Mouse (Mus musculus) ovary, postnatal 14 days (tissue): ENCODE results near the gene Nsdhl.
A peak's percentile ranks its signal among the peaks of the same experiment; 100 is the strongest.

ENCODE experiments used
- DNase-seq: peaks from one replicate; pipeline ENCODE4 v3.0.0; 2022; ENCODE audit warnings: low spot score

The Nsdhl gene

DNA sequence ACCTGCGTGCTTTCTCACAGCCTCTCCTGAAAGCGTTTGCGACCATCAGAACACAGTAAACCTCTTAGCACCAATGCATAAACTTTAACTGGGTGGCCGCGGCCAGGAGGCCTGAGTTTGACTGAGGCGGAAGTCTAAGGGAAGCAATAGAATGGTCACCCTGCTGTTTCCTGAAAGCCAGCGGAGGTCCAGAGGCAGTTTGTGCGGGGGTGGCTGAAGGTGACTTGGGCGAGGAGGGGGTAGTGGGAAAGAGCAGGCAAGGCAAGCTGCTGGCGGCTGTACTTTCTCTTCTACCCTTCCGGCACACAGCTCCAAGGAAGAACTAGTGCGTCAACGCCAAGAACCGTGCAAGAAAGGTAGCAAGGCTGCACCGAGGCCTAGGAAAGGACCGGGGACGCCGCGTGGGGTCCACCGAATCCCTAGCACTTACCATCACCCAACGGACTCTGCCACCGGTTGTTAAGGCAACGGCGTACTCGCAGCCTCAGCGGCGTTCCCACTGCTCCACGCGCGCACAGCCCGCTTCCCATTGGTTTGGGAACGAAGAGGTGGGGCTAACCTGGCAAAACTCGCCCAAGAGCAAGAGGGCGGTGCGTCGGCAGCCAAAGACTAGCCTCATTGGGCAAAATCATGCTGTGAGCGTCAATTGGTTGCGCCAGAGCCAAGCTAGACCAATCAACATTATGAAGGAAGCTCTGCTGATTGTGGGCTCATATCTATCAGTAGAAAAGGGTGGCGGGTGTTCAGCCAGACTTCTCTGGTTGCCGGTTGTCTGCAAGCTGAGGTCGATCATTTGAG is at the start of gene Nsdhl, which contains the start of gene Cetn2:
Gene Nsdhl, plus strand, starts transcription at position 674 of the 798 bp plus-strand sequence.
Gene Cetn2, minus strand, starts transcription at position 528 of the 798 bp plus-strand sequence.
- peak; percentile 72 for DNase-seq

DNA sequence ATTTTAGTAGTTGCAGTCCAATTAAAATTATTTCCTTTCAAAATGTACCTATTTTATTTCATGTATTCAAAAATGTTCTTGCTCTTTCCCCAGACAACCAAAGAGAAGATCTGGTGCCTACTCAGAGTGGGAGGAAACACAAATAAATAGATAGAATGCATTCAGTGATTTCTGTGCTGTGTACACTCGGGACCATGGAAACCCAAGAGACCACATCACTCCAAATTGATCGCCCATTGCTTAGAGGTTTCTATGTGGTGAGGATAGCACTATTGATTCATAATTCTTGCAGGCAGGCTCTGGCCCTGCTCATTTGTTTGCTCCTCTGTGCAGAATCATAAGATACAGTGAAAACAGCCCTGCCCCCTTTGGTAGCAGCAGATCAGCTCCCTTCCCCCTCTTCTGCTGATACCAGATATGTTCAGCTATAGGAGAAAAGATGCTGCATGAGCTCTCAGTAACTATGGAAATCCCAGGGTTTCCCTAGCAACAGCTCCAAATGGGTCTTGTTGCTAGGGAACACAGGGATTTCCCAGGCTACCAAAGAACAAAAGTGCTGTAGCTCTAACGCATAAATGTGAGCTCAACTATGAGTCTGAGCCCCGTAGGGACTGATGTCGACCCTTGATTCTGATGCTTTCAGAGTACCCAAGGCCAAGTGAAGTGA is 22.8 kb upstream of the Nsdhl start:
- DNase-seq, result no peak

DNA sequence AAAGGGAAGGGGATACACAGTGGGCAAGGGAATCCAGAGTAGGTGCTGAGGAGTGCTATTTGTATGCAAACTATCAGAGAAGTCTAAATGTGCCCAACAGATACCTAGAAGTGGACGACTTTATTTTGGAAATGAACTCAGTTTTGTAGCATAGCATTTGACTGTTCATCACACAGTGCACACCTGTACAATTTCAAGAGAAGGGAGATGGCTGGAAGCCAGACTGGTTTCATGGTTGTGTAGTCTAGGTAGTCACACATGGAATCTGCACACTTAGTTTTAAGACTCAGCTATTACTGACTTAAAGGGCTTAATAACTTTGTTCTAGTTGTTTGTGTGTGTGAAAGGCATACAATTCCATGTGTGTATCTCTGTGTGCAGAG is 22.3 kb upstream of the Nsdhl start:
- no peak for DNase-seq

DNA sequence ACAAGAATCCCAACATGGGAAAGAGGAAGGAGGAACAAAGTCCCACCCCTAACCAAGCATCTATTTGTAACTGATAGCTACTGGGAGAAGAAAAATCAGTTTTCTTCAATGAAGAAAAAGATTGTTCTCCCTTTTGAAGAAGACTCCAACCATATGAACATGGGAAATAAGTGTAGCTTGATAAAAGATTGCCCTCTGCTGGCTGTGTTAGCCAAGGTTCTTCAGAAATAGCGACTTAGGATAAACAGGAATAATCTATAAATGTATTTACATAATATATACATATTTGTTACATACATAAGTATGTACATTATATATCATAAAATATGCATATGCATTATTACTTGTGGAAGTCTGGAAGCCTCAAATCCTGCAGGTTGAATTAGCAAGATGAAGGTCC is 15.8 kb upstream of the Nsdhl start:
- DNase-seq, result no peak

DNA sequence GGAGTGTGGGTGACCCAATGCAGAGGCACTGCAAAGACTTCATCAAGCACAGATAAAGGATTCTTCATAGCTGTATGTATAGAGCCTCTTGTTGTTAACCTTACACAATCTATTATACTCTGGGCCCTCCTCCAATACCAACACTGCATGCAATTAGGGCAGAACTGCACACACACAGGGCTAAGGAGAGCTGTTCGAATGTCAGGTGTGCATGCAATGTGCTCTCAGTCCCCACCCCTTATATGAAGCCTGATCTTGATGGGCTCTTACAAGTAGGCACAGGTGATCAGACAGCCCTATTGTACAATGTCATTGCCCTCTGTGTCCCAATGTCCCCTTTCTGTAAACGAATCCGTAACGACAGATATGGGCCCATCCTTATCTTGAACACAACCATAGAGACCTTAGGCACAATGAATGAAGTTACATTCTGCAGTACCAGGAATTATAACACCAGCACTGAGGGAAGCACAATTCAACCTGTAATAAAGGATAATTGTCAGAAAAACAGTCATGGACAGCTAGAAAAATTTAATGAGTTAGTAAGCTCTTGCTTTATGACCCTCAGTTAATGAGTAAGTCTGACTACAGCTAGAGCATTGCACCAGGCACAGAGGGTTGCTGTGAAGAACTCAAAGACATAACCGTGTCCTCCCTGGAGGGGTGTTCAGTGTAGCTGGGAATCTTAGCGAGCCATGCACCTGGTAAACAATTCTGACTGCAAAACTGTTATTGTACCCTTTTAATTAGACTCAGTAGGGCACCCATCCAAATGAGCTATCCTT is 10.5 kb upstream of the Nsdhl start:
- no peak for DNase-seq

DNA sequence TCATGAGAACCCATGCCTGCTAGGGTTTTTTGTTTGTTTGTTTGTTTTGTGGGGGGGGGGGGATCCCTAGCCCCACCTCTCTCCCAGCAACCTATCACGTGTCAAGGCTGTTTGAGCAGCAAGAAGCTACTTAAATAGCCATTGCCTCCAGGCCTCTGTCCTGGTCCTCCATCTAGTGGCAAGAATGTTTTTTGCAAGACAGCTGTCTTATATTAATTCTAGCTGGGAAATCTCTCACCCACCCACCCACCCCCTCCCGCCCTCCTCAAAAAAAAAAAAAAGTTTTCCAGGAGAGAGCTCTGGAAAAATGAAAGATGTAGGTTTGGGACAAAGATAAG is 10.0 kb upstream of the Nsdhl start:
- DNase-seq, result peak; percentile 16

DNA sequence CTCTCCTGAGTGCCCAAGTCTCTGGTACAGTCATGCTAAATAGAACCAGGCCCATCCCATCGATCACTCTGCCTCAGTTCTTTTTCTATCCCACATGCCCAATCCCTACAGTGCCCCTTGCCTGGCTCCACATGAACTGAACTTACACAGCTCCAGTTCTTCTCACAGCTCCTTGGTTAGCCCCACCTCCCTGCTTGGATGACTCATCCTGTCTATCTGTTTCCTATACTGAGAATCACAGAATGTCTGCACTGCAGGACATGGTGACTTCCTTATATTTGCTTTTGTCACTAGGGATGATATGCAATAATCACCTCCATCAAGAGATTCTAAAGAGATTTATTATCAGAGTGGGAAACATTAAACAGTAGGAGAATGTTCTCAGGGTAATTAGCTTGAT is 6.7 kb upstream of the Nsdhl start:
- DNase-seq, result no peak

DNA sequence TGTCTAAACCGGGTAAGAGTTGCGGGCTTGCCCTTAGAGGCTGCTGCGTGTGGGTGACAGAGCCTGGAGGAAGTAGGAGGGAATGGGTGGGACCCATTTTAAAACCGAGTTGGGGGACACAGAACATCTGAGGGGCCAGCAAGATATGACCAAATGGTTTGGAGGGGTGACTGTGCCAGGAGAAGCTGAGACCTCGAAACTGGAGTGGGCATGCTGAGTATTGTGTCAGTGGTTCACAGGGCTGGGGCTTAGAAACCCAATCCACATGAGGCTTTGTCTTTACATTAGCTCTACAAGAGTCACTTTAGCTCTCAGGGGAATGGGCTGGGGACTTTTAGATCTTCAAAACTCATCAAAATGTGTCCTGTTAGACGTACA is 314 bp downstream of the Nsdhl start:
- DNase-seq, result no peak

DNA sequence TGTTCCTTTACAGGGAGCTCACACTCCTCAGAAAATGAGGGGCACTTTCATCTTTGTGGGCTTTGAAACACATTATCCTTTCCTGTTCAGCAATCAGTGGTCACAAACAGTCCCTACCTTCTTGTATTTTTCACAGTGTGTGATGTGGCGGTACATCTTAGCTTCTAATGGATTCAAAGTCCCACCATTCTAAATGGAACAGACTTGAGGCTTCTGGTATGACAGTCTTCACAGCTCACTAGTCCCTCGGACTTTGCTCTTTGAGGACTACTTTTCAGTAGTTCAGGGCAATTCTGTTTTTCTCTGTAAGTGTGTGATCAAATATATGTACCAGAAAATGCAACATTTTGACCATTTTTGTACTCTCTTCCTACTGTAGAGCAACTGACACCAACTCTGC is 3.0 kb downstream of the Nsdhl start:
- DNase-seq, result no peak

DNA sequence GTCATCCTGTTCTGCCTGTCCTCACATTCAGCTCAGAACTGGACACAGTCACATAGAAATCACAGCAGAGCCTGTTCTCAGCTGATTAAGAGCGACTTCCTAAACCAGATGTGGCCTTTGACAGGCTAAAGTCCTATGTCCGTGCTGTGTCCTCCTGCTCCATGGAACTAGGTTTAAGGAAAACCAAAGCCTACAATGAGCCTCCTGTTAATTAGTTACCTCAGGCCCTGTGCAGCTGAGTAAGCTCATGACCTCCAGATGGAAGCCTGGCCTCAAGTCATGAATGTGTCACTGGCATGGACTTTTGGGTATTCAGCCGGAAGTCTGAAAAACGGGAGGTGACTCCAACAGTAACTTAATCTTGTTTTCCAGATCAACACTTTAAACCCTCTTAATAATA is 35.1 kb downstream of the Nsdhl start:
- DNase-seq, result no peak

DNA sequence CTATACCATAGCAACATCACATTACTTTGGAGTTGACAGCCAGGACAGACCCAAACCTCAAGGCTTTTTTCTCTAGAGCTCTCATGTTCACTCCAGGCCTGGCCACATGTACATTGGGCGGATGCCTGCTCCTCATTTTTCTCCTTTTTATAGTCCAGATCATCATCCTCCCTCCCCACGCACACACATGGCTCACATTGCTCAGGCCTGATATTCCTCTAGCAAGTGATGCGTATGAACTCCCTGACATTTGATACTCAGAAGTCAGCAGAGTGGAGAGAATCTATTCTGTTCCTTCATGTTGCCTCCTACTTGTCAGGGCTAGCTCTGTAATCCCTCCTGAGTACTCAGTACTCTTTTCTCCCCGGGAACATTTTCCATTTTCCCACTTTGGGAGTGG is 38.1 kb downstream of the Nsdhl start:
- DNase-seq, result no peak

DNA sequence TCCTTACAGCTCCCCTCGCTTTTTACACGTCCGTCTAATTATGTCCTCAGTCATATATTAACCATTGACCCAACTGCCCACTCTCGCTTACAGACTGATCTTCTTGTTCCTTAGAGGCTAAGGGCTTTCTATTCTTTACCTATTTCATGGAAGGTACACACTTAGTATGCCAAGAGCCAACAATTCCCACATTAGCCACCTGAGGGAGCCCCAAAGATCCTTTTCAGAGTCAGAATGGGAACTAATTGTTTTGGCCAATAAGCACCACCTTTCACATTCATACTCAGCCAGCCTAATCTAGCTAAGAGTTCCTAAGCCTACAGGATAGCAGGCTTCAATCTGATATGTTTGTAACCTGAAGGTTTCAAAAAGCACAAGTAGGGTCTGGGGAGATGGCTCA is 42.1 kb downstream of the Nsdhl start:
- DNase-seq, result no peak

DNA sequence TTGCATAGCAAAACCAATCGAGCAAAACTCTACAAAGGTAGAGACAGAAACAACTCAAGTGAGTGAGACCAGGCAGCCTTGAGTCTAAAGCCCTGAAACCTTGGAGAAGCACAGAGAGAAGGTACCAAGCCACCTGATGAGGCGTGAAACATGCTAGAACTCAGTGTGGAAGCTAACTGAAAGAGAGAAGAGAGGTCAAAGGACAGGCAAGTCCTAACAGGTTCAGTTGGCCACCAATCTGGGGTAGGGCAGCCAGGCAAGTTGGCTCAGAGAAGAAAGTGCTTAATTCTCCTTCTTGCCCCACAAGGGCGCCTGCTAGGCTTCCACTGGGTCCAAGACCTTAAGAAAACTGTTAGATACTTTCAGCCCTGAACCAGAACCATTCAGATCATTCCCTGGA is 43.2 kb downstream of the Nsdhl start:
- no peak for DNase-seq

DNA sequence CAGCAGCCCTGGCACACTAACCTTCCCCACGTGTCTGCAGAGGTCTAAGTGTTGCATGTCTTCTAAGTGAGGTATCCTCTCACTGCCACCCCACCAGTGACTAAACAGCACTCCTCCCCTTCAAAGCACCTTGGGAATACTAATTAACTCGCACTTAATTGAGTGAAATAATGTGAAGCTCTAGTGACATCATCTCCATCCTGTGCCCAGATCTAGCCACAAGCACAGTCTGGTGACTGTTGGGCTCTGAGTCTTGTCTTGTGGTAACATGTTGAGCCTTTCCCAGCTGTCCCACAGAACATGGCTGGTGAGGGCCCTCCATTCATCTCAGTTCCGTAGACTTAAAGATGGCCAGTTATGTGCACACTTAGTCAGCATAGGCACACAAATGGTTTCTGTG is 44.4 kb downstream of the Nsdhl start:
- DNase-seq, result no peak

DNA sequence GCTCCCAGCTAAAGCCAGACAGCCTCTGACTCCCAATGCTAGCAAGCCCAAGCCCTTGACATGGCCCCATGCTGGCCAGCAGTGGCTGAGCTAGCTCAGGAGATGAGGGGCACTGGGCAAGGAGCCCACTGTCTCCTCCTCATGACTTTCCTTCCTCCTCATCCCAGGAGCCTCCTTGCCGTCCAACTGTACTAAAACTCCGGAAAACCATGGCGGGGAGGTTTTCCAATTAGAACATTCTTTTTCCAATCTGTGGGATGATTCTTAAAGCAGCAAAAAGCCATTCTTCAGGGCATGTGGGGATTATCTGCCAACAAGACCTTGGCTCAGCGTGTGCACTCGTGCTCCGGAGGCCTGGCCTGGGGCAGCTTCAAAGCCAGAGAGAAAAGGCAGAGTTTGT is 64.5 kb downstream of the Nsdhl start:
- no peak for DNase-seq

DNA sequence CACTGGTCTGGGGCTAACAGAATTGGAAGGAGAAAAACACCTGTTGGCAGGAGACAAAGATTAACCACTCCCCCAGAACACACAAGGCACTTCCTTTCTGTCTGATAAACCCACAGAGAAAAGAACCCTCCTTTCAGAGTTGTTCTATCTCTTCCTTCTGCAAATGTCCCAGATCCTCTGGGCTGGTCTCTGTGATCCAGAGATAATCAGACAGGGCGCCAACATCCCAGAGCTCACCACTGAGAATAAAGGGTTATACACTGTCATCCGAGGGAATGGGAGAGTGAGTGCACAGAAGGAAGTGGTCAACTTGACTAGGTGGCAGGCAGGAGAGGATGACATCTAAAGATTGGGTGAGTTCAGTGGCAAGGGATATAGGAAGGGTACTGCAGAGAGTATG is 67.2 kb downstream of the Nsdhl start:
- no peak for DNase-seq

DNA sequence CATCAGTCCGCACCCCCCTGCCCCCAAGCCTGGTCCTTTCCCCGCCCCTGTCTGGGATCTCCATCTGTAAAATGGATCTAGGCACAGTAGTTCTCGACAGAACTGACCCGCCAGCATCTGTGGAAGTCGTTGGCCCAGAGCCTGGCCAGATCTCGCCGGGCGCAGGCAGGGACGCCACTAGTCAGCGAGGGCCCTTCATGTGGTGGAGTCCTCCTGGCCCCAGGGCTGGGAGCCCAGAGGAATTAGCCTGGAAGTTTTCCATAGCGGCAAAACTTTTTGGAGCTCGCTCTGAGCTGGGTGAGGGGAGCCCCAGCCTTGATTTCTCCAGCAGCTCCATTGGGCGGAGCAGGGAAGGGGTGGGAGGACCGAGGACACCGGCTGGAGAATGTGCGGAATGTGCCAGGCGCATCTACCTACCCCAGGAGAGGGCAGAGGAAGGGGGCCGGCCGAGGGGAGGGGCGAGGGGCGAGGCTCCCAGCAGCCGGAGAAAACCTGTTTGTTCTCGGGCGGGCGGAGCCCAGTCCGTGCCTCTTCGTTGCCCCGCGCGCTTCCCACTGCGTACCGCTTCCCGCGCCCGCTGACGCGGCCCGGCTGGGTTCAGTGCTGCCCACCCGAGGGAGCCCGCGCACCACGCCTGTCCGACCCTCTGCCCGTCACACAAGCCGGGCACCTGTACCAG is 68.6 kb downstream of the Nsdhl start, which contains the start of gene Zfp185:
Gene Zfp185, plus strand, starts transcription at position 499 of the 679 bp plus-strand sequence.
- peak; percentile 39 for DNase-seq

DNA sequence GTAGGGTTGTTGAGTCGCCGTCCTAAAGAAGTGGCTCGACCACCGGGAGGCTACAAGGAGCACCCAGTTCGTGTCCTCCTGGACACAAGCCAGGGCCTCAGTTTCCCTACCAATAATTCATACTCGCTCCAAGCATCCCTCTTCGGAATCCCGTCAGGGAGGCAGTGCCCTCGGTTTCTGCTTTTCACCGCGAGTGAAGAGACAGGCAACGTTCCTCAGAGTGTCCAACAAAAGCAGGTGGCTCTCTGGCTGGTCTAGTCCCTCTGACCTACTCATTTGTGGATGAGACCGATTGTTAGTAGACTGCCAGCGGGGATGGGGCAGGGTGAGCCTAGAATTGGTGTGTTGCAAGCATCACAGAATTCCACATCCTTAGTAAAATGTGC is 69.2 kb downstream of the Nsdhl start:
- no peak for DNase-seq

DNA sequence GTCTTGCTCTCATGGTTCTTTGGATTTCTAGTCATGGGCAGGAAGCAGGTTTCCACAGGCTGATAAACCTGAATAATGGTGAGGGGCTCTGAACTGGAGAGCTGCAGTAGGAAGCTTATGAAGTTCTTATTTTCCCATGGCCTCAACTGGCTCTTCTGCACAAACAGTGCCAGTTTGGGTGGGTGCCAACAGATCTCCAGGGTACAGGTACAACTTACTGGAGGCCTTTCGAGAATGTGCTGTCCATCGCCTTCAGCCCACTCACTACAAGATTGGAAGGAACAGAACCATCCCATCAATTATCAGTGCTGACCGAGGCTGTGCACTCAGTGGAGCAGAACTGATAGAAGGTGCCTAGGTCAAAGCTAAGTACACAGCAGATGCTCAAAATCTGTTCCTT is 70.1 kb downstream of the Nsdhl start:
- DNase-seq, result no peak

DNA sequence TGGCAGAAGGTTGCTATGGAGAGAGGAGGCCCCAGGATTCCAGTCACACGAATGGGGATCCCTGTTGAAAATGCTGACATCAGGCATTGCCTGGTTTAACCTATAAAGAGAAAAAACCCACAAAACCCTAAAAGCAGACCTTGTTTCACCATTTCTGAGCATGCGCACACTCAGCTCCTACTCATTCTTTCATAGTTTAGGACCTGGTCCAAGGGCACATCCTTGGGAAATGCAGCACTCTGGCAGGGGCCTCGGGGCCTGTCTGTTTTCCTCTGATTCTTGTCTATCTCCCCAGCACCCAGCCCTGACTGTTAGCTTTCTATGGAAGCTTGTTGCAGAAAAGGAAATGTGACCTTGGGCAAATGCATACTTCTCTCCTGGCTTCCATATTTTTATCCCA is 72.2 kb downstream of the Nsdhl start:
- no peak for DNase-seq

DNA sequence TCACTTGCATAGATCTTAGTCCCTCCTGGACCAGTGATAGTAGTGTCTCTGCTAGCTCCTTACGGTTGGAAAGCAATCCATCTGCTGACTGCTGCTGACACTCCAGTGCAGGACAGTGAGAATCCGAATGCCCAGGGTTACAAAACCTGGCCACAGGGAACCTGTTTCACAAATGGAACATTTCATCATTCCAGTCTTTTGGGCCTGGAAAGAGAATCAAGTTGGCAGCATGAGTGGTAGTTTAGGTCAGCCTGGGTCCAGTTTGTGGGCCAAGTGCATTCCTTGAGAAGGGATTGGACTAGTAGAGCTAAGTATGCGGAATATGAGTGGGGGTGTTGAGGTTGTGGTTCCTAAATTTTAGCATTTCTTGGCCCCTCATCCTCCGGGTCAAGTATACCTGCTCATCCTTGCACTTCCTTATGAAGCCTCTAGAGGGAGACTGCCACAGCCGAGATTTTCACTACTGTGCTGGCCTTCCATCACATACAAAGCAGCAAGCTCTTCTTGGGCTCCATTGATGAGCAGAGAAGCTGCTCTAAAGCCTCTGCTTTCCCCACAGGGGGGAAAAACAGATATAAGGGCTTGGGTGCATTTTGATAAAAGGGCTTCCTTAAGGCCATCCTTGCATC is 74.0 kb downstream of the Nsdhl start:
- no peak for DNase-seq

DNA sequence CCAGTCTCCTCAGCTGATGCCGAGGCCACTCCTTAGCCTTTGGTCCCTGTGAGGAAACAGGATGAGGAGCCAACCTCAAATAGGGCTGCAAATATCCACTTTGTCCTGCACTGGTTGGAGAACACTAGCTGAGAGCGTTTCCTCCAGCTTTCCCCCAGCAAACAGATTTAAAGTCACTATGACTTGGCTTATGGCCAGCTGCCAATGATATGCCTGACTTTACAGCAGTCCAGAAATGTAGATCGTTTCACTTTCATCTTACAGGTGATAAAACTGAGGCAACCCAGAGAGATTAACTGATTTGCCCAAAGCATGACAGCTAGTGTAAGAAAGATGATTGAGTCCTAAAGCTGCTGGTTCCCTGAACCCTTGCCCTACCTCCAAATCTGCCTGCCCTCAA is 77.2 kb downstream of the Nsdhl start:
- DNase-seq, result no peak
